Mouse (Mus musculus): ENCODE data around the gene Ptprn. TPM values are rescaled to one million over a fixed set of nuclear protein-coding genes. Genes with fewer than 3 reads are reported as not detected.

The Ptprn gene
- total RNA-seq, 2 experiments from 2014 or later = not detected

DNA sequence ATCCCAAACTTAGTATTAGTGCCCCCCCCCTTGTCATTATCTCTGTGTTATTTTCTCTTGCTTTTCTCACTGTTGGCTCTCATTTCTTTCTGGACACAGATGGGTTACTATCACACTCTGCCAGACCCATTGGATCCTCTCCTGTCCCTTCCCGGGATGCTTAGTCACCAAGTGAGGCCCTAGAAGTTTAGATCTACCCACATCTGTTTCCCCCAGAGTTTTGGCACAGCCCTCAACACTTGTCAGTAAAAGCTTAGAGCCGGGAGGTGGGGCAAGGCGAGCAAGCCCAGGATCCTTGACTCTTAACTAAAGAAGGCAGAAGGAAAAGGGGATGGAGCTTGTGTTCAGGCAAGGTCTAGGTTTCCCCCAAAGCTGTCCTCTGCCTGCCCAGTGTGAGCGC, 35.1 kb downstream of the Ptprn start:
- ATAC-seq (replicated peaks; ENCODE audit: low FRiP score, poor library complexity, severe bottlenecking) = peak; percentile 86

DNA sequence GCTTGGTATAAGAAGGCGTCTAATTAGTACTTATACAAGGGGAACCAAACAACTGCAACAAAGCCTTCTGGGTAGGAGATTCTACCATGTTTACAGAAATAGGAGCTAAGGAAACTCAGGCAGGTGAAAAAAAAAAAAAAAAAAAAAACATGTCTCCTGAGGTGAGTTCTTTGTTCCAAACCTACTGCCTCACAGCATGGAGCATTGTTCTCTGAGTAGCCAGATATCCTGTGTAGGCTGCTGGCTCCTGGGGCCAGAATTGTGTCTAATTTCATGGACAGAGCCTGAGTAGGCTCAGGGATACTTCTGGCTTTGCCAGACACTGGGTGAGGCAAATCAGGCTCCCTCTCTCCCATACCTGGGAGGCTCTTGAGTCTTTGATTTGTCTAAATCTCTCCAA, 36.6 kb downstream of the Ptprn start:
- ATAC-seq (replicated peaks; ENCODE audit: low FRiP score, poor library complexity, severe bottlenecking) = no peak

DNA sequence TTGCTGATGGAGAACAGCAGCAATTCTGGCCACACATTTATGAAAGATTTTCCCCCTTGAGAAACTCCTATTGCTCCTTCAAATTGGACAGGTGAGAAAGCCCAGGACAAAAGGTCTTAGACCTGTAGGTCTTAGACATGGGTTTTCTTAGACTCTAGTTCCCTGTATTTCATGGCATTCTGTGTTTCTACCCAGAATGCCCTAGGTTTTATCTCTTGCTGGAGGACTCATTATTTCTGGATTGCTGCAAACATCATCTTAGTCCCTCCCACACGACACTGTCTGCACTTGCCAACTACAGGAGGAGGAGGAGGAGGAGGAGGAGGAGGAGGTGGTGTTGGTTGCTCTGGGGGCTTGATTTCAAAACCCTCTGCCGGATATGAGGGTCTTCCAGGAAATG, 38.2 kb downstream of the Ptprn start:
- no peak for ATAC-seq (replicated peaks; ENCODE audit: low FRiP score, poor library complexity, severe bottlenecking)

DNA sequence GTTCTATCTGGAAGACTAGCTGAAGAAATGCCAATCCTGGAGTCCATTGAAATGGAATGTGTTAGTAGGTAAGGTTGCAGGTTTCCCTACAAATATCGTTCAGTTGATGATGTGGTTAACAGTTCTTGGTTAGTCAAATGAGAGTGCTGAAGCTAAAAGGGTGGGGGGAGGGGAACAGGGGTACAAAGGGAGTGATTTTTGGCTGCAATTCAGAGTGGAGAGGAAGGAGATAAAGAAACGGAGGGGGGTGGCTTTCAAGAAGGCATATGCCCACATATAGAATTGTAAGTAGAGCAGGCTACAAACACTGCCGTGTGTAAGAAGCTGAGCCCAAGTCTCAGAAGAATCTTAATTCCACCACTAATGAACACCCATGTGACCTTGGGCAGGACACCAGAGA, 38.8 kb downstream of the Ptprn start:
- ATAC-seq (replicated peaks; ENCODE audit: low FRiP score, poor library complexity, severe bottlenecking) = no peak

DNA sequence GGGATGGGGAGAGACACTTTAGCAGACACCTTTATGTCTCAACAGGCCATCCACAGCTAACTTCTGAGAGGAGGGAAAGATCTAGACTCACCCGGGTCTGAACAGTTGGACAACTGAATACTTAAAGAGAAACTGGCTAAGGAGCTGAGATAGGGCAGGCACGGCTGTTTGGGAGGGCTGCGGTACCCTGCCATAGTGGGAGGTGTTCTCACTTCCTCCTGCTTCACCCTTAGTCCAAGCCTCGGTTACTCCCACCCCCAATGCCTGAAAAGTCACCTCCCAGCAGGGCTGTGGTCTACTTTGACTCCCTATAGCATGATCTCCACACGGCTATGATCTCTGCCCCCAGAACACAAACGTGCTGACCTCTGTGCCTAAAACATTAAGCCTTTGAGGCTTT, 40.8 kb downstream of the Ptprn start:
- ATAC-seq (replicated peaks; ENCODE audit: low FRiP score, poor library complexity, severe bottlenecking) = no peak

DNA sequence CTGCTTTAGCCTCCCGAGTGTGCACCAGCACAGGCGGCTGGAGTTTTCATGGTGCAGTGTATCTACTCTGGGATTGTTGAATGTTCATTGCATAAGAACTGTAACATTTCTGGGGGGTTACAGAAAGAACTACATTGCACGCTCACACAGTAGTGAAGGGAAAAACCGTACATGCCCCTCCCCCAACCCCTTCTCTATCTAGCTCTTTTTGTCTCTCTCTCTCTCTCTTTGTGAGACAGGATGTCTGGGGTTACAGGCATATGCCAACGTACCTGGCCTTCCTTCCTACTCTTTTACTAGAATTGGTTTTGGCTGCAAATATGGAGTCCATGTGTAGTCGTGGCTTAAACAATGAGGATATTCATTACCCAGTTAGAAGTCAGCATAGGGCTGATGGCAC, 41.4 kb downstream of the Ptprn start:
- ATAC-seq (replicated peaks; ENCODE audit: low FRiP score, poor library complexity, severe bottlenecking) = no peak

DNA sequence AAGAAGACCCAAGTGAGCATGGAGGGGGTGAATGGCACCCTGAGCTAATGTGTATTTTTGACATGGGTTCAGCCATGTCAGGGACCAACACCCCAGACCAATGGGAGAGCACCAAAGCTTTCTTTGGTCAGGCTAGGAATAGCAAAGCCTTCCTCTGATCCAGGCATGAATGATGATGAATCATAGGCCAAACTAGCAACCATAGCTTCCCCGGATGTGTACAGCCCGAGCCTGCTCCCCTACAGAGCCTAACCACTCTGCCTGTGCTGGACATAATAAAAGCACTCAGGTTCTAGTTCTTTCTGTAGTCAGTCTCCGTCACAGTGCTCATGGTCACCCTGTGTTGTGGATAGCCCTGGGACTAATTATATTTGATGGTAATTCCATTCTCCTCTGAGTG, 42.8 kb downstream of the Ptprn start:
- ATAC-seq (replicated peaks; ENCODE audit: low FRiP score, poor library complexity, severe bottlenecking) = no peak

DNA sequence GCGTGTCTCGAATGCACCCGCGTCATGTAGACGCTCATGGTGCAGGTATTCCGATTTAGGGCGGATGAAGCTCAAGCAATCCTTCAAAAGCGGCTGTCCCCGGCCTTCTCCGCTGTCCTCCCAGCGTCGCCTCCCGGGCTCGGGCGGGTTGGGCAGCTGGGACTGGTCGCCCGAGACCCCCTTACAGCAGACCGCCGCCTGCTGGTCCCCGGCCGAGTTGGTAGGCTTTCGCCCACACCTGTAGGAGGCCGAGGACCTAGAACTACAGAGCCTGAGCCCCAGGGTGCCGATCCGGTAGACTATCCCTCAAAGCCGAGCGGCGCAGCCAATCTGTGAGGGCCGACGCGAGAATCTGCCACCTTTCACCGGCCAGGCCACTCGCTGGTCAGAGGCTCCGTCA, 44.8 kb downstream of the Ptprn start, which contains the start of gene Tuba4a:
Gene Tuba4a, minus strand, starts transcription at position 335 of the 400 bp plus-strand sequence.
- peak; percentile 23; the same call in 1 of the 2 replicates for ATAC-seq (replicated peaks; ENCODE audit: low FRiP score, poor library complexity, severe bottlenecking)

DNA sequence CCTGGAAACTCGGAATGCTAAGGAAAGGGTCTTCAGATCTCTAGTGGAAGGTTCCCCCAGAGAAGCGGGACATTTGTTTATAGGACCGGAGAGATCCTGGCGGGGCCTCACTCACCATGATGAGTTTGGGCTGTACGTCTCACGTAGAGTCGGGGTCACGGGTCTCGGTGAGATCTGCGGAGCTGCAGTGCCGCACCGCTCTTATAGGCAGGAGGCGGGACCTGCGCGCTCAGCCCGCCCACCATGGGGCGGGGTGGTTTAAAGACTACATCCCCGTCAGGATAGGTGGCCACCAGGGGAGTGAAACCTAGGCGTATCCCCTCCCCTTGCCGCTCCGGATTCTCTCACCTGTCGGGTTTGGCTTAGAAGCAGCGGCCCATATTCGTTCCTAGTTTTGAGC, 45.2 kb downstream of the Ptprn start:
- peak; percentile 76 for ATAC-seq (replicated peaks; ENCODE audit: low FRiP score, poor library complexity, severe bottlenecking)

DNA sequence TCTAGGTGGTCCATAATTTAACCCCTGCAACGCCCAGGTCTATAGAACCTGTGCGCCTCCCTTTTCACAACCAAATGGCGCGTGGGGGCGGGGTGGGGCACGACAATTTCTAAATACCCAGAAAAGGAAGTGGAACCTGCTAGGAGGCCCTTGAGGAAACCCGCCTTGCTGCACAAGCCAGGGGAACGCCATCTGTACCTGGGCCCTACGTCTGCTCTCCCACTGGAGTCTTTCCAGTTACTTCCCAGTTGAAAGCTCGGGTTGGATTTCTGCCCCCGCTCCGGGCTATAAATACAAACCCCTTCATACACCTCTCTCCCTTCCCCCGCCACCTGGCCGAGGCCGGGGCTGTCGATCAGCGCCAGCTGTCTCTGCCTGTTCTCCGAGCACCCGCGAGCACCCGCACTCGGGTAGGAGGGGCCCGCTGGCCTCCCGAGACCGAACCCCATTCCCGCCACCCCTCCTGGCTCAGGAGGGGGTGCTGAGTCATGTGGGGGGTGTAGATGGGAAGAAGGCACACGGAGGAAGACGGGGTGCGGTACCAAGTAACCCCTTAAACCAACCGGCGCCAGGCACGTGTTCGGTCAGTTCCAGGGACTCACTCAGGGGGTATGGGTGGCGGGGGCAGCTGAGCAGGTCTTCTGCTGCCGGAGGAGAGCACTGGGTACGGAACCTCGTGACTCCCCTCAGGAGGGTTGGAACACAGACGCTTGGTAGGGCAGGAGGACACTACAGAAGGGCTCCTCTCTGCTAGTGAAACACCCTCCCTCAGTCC, 45.9 kb downstream of the Ptprn start:
- ATAC-seq (replicated peaks; ENCODE audit: low FRiP score, poor library complexity, severe bottlenecking) = peak; percentile 61

DNA sequence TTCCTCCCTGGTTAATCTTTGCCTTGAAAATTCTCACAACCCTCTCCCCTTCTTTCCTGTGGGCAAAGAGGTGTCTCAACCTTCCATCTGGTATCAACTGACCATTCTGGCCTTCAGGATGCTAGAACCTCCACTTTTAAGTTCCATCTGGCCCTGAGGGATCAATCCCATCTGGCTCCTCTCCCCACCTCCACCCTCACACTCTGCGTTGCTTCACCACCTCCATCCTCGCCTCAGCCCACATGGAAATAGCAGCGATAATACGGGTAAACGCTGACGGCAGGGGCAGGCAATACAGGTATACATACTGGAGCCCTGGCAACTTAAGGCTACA, 46.4 kb downstream of the Ptprn start:
- ATAC-seq (replicated peaks; ENCODE audit: low FRiP score, poor library complexity, severe bottlenecking) = 0 out of 2 replicates have a peak, but pooled peaks have one; percentile 11

DNA sequence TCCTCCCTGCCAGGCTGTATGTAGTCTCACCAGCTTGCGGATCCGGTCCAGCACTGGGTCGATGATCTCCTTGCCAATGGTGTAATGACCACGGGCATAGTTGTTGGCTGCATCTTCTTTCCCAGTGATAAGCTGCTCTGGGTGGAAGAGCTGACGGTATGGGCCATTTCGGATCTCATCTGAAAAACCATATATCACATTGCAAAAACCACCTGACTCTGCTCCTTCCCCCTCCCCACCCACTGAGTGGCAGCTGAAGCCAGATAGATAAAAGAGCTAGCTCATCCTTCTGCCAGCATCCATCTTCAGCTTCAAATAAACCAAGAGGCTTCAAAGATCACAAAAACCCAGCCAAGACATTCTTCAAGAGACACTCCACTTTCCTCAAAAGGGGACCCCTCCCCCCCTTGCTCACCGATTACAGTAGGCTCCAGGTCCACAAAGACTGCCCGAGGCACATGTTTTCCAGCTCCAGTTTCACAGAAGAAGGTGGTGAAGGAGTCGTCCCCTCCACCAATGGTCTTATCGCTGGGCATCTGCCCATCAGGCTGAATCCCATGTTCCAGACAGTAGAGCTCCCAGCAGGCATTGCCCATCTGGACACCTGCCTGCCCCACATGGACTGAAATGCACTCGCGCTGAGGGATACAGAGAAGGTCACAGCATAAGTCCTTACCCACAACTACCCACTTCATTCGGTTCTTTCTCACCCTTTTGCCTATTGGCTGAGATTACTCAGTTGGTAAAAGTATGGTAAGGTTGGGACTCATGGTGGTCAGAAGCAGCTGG, 47.3 kb downstream of the Ptprn start:
- peak; percentile 64 for ATAC-seq (replicated peaks; ENCODE audit: low FRiP score, poor library complexity, severe bottlenecking)

DNA sequence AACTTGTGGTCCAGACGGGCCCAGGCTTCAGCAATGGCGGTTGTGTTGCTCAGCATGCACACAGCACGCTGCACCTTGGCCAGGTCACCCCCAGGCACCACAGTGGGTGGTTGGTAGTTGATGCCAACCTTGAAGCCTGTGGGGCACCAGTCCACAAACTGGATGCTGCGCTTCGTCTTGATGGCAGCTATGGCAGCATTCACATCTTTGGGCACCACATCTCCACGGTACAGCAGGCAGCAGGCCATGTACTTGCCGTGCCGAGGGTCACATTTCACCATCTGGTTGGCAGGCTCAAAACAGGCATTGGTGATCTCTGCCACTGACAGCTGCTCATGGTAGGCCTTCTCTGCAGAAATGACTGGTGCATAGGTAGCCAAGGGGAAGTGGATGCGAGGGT, 48.5 kb downstream of the Ptprn start:
- ATAC-seq (replicated peaks; ENCODE audit: low FRiP score, poor library complexity, severe bottlenecking) = no peak

DNA sequence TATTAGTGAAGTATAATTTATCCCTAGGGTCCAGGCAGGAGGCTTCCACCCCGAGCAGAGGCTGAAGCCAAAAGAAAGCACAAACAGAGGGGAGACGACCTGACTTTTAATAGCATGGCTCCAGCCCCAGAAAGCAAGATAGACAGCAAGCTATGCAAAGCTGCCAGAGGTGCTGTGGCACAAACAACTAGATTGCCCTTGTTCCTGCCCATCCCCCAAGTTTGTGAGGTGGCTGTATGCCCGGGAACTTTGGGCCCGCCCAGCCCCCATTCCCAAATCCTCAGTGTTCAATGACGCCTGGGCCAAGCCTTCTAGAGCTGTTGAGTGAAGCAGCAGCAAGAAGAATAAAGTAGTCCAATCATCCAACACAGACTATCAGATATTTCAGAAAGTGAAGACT, 49.4 kb downstream of the Ptprn start:
- ATAC-seq (replicated peaks; ENCODE audit: low FRiP score, poor library complexity, severe bottlenecking) = no peak

DNA sequence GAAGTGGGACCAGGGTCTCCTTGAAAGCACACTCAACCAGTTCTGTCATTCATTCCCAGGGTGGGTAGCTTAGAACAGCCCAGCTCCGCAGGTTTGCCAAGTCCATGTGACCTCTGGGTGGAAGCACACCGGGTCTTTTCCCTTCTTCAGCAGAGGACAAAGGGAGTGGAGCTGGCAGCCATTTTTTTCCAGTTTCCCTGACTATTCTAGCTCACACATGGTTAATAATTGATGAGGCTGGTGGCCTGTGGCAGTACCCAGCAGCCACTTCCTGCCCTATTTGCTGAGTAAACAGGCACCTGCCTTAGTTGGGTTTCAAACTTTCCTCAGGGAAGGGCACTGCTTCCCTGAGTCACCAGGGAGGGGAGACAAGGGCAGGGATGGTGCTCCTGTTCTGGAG, 49.9 kb downstream of the Ptprn start:
- no peak for ATAC-seq (replicated peaks; ENCODE audit: low FRiP score, poor library complexity, severe bottlenecking)

DNA sequence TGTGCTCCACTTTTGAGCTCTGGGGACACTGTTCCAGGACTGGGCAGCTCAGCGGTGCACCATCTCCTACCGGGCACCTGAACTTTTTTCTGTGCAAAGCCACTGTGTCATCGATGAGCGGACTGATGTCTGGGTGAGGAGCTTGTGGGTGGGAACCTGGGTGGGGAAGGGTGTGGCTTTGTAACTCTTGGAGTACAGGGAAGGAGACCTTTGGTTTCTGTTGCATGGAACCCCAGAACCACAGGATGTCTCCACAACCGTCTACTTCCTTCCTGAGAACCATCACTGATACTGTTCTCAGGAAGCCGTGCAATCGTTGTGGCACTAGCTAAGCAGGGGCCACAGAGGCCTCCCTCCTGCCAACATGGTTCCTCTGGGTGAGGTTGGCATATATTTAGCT, 51.2 kb downstream of the Ptprn start:
- ATAC-seq (replicated peaks; ENCODE audit: low FRiP score, poor library complexity, severe bottlenecking) = no peak

DNA sequence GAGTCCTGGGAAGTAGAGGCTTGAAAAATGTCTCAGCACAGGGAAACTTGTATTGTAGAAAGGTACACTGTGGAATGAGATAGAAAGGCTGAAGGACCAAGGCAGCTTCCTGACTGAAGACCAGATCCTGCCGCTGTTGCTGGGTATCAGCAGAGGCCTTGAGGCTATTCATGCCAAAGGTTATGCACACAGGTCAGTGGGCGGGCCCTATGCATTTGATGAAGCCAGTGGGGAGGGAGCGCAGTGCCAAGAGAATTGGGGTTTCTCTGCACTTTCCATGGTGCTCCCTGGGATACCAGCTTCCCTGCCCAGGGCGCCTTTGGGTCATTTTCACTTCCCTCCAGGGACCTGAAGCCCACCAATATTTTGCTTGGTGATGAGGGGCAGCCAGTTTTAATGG, 51.8 kb downstream of the Ptprn start:
- no peak for ATAC-seq (replicated peaks; ENCODE audit: low FRiP score, poor library complexity, severe bottlenecking)

DNA sequence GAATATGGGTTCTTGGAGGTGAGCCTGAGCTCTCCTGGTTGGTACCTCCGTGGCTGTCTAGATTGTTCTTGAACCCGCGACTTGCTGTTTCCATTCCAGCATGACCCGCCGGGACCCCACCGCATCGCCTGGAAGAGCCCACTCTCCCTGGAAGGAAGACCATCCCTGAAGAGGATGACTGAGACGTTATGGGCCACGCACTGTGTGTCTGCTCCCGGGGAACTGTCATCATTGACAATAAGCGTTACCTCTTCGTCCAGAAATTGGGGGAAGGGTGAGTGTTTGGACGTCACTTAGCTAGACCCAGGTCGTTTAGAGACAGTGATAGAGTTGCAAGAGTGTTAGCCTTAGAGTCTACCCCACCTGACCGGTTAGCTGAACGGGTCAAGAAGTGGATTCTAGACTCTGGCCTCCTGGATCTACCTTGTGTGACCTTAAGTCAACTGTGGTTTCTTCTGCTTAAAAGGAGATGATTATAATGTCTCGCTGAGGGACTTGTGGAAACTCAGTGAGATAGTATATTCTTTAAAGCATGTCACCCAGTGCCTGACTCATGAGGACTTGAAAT, 53.1 kb downstream of the Ptprn start:
- 0 out of 2 replicates have a peak, but pooled peaks have one; percentile 0 for ATAC-seq (replicated peaks; ENCODE audit: low FRiP score, poor library complexity, severe bottlenecking)

DNA sequence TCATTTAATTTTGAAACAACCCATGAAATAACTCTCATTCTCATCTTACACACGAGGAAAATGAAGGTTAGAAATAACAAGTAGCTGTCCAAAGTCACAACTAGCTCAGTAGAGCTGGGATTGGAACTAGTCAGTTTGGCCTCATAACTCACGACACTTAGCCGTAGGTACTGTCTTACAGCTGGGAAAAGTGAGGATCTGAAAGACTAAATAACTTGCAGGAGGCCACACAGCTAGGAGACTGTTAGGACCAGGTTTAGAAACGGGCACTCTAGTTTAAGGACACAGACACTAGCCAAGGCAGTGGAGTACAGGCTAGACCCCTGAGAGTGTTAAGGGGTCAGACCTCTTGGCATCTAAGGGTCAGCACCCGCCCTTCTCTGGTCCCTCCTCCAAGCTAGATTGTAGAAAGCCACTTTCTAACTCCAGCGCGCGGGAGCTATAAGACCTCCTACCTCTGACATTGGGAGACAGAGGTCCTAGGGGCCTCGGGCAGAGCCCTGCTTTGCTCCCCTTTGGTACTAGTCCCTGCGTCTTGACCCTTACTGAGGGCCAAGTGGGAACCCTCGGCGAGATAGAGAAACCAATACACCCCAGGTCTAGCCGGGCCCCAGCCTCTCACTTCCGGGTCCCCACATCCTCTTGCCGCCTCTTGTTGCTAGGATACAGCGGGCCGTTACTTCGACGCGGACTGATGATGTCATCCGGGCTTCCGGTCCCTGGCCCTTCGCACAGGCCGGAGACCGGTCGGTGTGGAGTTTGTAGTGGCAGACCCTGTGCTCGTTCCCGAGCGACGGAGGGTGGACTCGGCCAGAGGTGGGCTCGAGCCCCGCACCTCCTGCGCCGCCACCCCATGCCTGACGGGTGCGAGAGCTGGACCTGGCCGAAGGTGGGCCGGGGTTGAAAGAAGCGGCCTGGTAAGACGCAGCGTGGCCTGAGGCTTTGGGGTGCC, 53.9 kb downstream of the Ptprn start, which contains the start of the genes Glb1l and Stk16:
Gene Glb1l, minus strand, starts transcription at position 678 of the 952 bp plus-strand sequence.
Gene Stk16, plus strand, starts transcription at position 703 of the 952 bp plus-strand sequence.
- peak; percentile 83 for ATAC-seq (replicated peaks; ENCODE audit: low FRiP score, poor library complexity, severe bottlenecking)

Measured in erythroblast, adult 5-6 weeks (primary cell).